Mouse (Mus musculus): ENCODE data around the gene Uqcrfs1. TPM values are rescaled to one million over a fixed set of nuclear protein-coding genes. Genes with fewer than 3 reads are reported as not detected.

The Uqcrfs1 gene
- 434 and 446 TPM in 2 replicates for polyA plus RNA-seq (2015; fragmentation: Nextera tagmentation; extraction: Ambion mirVana)

DNA sequence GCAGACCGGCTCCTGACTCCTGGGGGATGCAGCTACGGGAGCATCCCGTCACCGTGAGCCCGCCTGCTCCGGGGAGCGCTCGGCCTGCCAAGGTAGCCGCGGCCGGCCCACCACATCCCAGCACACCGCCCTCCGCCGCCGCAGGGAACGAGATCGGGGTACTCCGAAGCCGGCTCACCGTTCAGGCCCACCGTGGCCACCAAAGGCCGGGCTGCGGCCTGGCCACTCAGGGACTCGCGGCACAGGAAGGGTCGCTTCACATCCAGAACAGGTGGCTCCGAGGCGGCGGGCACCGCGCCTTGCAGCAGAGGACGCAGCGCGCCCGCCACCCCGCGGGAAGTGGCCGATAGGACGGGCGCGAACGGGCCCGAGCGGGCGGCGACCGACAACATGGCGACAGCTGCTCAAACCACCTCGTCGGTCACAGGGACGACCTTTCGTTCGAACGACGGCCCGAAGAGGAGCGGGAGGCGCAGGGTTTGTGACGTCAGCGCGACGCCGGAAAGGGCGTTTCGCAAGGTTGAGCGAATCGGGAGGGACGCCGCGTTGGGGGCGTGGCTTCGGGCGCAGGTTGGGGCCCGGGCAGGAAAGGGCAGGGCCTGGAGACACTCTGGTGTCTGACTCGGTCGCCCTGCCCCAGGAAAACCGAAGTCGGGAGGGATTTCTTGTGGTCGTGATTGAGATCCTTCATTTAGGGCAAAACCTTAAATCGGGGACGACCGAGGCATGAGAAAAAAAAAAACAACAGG, at the start of gene Uqcrfs1:
TSS of gene Uqcrfs1 (minus strand) at position 507 of the 749 bp plus-strand sequence.
- no peaks in the 10 kb centered on the region for H3K27me3 ChIP-seq (replicated peaks; ENCODE audit: control insufficient read depth, insufficient read depth, low read length)
- WGBS = under 1% methylated on average over 82 of the region's 82 CpGs

DNA sequence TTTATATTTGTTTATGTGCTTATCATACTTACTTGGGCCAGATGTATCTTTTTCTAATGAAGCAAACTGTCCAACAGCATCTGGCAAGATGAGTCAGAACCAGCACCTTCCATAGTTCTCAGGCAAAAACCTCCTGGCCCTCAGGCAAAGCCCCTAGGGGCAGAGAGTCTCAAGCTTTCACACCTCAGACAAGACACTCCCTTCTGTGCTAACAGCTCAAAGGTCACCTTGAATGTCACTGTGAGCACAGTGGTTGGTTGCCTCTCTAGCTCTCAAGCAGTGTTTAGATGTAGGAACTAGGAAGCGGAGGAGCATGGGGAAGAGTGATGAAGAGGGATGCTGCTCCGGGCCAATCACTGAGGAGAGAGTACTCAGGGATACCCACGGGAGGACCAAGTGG, 40.6 kb upstream of the Uqcrfs1 start:
- 95% methylated on average over 3 of the region's 3 CpGs for WGBS

More for the DNA sequence above, at the start of gene Uqcrfs1:
- peak; percentile 99 for ATAC-seq
- Histone ChIP-seq H3K36me3 (ENCODE audit: control insufficient read depth, insufficient read depth, low read length) (peaks cover 6% of the 10 kb centered on the region; the same call in 1 of the 2 replicates), H3K9ac (ENCODE audit: low read depth, low read length) (peak within 1 kb of the TSS; percentile 99), H3K27ac (ENCODE audit: low read length) (peak within 1 kb of the TSS; percentile 84), H3K9me3 (ENCODE audit: control insufficient read depth, low read length) (no peaks in the 10 kb centered on the region), H3K4me3 (ENCODE audit: low read length) (peak within 1 kb of the TSS; percentile 100), H3K4me1 (ENCODE audit: control insufficient read depth, insufficient read depth, low read length) (peaks cover 7% of the 10 kb centered on the region; the same call in 1 of the 2 replicates), H3K4me2 (ENCODE audit: low read depth, low read length) (peak within 1 kb of the TSS; percentile 64)

DNA sequence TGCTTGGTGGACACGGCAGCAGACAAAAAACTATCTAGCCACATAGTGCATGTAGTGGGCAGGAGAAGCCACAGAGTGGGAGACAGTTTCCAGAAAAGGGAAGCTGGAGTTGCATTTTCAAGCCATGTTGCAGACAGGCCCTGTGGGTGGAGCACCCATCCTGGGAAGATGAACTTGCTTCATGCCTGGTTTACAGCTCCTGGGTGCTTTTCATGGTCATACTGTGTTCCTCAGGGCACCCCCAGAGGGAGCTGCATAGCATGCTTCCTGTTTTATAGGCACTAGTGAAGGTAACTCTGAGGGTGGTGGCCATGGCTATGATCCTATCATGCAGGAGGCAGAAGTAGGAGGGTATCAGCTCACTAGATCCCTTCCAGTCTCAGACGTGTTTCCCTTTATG, 37.4 kb upstream of the Uqcrfs1 start:
- Histone ChIP-seq H3K36me3 (ENCODE audit: control insufficient read depth, insufficient read depth, low read length) (no peaks in the 10 kb centered on the region), H3K9ac (ENCODE audit: low read depth, low read length) (no peak overlapping the region), H3K4me3 (ENCODE audit: low read length) (no peak overlapping the region), H3K9me3 (ENCODE audit: control insufficient read depth, low read length) (no peaks in the 10 kb centered on the region), H3K4me2 (ENCODE audit: low read depth, low read length) (no peak overlapping the region), H3K4me1 (ENCODE audit: control insufficient read depth, insufficient read depth, low read length) (no peaks in the 10 kb centered on the region), H3K27ac (ENCODE audit: low read length) (no peak overlapping the region), H3K27me3 (replicated peaks; ENCODE audit: control insufficient read depth, insufficient read depth, low read length) (no peaks in the 10 kb centered on the region)
- ATAC-seq = no peak
- 66% methylated on average over 2 of the region's 2 CpGs for WGBS

More for the DNA sequence above, 40.6 kb upstream of the Uqcrfs1 start:
- Histone ChIP-seq H3K36me3 (ENCODE audit: control insufficient read depth, insufficient read depth, low read length) (no peaks in the 10 kb centered on the region), H3K9ac (ENCODE audit: low read depth, low read length) (no peak overlapping the region), H3K27ac (ENCODE audit: low read length) (no peak overlapping the region), H3K4me3 (ENCODE audit: low read length) (no peak overlapping the region), H3K4me2 (ENCODE audit: low read depth, low read length) (no peak overlapping the region), H3K9me3 (ENCODE audit: control insufficient read depth, low read length) (no peaks in the 10 kb centered on the region), H3K4me1 (ENCODE audit: control insufficient read depth, insufficient read depth, low read length) (no peaks in the 10 kb centered on the region), H3K27me3 (replicated peaks; ENCODE audit: control insufficient read depth, insufficient read depth, low read length) (no peaks in the 10 kb centered on the region)
- no peak for ATAC-seq

DNA sequence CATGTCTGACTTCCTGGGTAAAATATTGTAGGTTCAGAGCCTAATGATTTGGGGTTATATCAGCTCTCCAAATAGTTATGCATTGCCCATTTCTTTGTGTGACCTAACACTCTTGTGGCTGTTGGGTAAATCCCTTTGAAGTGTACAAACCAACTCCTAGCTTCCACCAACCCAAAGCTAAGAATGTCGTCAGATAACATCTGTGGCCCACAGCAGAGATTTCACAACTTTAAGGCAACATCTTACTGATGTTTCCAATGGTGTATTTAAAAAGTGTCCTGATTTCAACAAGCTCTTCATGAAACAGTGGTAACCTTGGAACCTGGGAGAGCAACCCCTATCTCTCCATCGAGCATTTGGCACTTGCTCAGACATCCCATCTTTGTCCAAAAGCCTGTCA, 33.6 kb upstream of the Uqcrfs1 start:
- no peak for ATAC-seq
- H3K9me3 ChIP-seq (ENCODE audit: control insufficient read depth, low read length) = no peaks in the 10 kb centered on the region
- no peaks in the 10 kb centered on the region for H3K36me3 ChIP-seq (ENCODE audit: control insufficient read depth, insufficient read depth, low read length)
- no peaks in the 10 kb centered on the region for H3K4me1 ChIP-seq (ENCODE audit: control insufficient read depth, insufficient read depth, low read length)
- 75% methylated on average over 2 of the region's 2 CpGs for WGBS
- H3K4me2 ChIP-seq (ENCODE audit: low read depth, low read length) = no peak overlapping the region
- H3K4me3 ChIP-seq (ENCODE audit: low read length) = no peak overlapping the region
- H3K27ac ChIP-seq (ENCODE audit: low read length) = no peak overlapping the region
- H3K9ac ChIP-seq (ENCODE audit: low read depth, low read length) = no peak overlapping the region
- no peaks in the 10 kb centered on the region for H3K27me3 ChIP-seq (replicated peaks; ENCODE audit: control insufficient read depth, insufficient read depth, low read length)

DNA sequence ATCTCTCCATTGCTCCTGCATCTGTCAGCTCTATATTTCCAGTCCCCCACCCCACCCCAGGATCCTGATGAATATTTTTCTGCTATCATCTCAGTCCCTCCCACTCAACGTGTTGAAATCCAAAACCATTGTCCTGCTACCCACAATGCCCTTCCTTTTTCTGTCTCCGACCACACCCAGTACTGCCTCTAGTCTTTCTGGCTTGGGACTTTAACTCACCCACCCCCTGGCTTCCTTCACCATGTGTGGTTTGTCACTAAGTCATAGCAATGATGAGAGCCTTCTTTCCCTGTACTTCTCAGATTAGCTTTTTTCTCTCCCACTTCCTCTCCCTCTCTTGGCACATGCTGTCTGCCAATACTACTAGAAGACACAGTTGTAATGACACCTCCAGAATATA, 31.7 kb upstream of the Uqcrfs1 start:
- no peak overlapping the region for H3K27ac ChIP-seq (ENCODE audit: low read length)
- 70% methylated on average over 2 of the region's 2 CpGs for WGBS
- H3K4me1 ChIP-seq (ENCODE audit: control insufficient read depth, insufficient read depth, low read length) = no peaks in the 10 kb centered on the region
- no peaks in the 10 kb centered on the region for H3K9me3 ChIP-seq (ENCODE audit: control insufficient read depth, low read length)
- H3K27me3 ChIP-seq (replicated peaks; ENCODE audit: control insufficient read depth, insufficient read depth, low read length) = no peaks in the 10 kb centered on the region
- H3K36me3 ChIP-seq (ENCODE audit: control insufficient read depth, insufficient read depth, low read length) = no peaks in the 10 kb centered on the region
- H3K9ac ChIP-seq (ENCODE audit: low read depth, low read length) = no peak overlapping the region
- no peak overlapping the region for H3K4me3 ChIP-seq (ENCODE audit: low read length)
- no peak overlapping the region for H3K4me2 ChIP-seq (ENCODE audit: low read depth, low read length)
- no peak for ATAC-seq

DNA sequence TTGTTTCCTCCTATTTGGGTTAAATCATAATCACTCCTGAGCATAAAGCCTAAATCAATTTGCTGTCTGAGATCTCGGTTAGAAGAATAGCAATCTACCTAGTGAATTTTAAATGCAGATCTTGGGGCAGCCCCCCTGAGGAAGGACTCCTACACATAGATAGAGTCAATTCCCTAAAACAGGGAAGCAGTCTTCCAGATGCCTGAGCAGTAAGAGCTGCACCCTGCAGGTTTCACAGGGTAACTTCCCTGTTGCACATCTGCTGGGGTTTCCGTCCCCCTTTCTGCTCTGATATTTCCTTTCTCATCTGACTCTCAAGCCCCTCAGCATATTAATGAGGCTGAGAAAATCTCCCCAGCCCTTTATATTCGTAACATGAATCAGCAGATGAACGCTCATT, 27.8 kb upstream of the Uqcrfs1 start:
- H3K27me3 ChIP-seq (replicated peaks; ENCODE audit: control insufficient read depth, insufficient read depth, low read length) = no peaks in the 10 kb centered on the region
- no peak overlapping the region for H3K4me3 ChIP-seq (ENCODE audit: low read length)
- ATAC-seq = no peak
- H3K4me1 ChIP-seq (ENCODE audit: control insufficient read depth, insufficient read depth, low read length) = no peaks in the 10 kb centered on the region
- WGBS = 70% methylated on average over 4 of the region's 4 CpGs
- no peak overlapping the region for H3K4me2 ChIP-seq (ENCODE audit: low read depth, low read length)
- no peak overlapping the region for H3K27ac ChIP-seq (ENCODE audit: low read length)
- H3K9me3 ChIP-seq (ENCODE audit: control insufficient read depth, low read length) = no peaks in the 10 kb centered on the region
- H3K36me3 ChIP-seq (ENCODE audit: control insufficient read depth, insufficient read depth, low read length) = no peaks in the 10 kb centered on the region
- no peak overlapping the region for H3K9ac ChIP-seq (ENCODE audit: low read depth, low read length)

DNA sequence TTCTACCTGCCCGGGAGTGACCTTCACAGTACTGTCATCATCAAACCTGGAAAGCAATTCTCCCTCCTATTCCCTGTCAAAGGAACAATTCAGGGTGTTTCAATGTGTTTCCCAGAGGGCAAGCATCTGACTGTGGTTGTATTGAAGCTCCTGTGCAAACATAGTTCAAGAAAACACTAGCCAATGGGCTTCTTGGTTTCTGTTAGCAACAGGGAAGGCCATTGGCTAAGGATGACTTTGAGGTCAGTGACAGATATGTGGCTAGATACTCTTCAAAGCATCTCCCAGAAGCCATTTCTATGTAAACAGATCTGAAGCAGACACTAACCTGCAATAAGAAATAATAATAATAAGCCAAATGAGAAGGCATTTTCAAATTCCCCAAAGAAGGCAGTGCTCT, 25.0 kb upstream of the Uqcrfs1 start:
- WGBS = 84% methylated on average over 1 of the region's 1 CpGs

DNA sequence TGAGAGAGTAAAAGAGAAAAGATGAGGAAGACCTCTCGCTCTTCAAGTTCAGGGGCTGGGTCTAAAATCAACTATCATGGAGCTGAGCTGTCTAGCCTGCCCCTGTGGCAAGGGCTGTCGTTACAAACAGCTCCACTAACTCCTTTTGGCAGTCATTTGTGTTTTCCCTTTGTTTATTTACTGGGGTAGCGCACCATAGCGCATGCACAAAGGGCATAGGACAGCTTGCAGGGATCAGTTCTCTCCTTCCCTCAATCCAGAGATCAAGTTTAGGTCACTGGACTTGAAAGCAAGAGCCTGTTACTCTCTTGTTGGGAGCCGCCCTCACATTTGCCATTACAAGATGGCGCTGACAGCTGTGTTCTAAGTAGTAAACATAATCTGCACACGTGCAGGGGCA, 22.4 kb upstream of the Uqcrfs1 start:
- Histone ChIP-seq H3K9me3 (ENCODE audit: control insufficient read depth, low read length) (no peaks in the 10 kb centered on the region), H3K9ac (ENCODE audit: low read depth, low read length) (no peak overlapping the region), H3K4me1 (ENCODE audit: control insufficient read depth, insufficient read depth, low read length) (no peaks in the 10 kb centered on the region), H3K36me3 (ENCODE audit: control insufficient read depth, insufficient read depth, low read length) (no peaks in the 10 kb centered on the region), H3K27me3 (replicated peaks; ENCODE audit: control insufficient read depth, insufficient read depth, low read length) (no peaks in the 10 kb centered on the region), H3K4me2 (ENCODE audit: low read depth, low read length) (no peak overlapping the region), H3K4me3 (ENCODE audit: low read length) (no peak overlapping the region), H3K27ac (ENCODE audit: low read length) (no peak overlapping the region)
- ATAC-seq = no peak
- WGBS = 78% methylated on average over 6 of the region's 7 CpGs

More for the DNA sequence above, 25.0 kb upstream of the Uqcrfs1 start:
- ATAC-seq = no peak
- H3K27me3 ChIP-seq (replicated peaks; ENCODE audit: control insufficient read depth, insufficient read depth, low read length) = no peaks in the 10 kb centered on the region
- no peak overlapping the region for H3K4me2 ChIP-seq (ENCODE audit: low read depth, low read length)
- H3K9ac ChIP-seq (ENCODE audit: low read depth, low read length) = no peak overlapping the region
- no peaks in the 10 kb centered on the region for H3K4me1 ChIP-seq (ENCODE audit: control insufficient read depth, insufficient read depth, low read length)
- H3K36me3 ChIP-seq (ENCODE audit: control insufficient read depth, insufficient read depth, low read length) = no peaks in the 10 kb centered on the region
- no peak overlapping the region for H3K27ac ChIP-seq (ENCODE audit: low read length)
- H3K4me3 ChIP-seq (ENCODE audit: low read length) = no peak overlapping the region
- no peaks in the 10 kb centered on the region for H3K9me3 ChIP-seq (ENCODE audit: control insufficient read depth, low read length)

DNA sequence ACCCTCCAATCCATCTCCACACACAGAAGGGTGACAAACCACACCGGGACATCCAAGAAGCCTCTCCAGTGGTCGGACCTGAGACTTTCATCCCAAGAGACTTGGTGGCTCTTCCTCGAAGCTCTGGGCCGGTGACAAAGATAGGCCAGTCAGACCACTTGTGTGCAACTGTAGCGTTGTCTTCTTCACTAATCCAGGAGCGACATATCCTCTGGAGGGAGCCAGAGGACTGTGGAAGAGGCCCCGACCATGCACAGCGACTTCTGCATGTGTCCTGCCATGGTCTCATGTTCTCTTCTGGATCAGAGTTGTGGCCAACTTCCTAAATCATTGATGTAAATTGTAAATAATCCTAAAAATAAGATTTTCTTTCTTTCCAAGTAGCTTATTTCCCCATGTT, 21.6 kb upstream of the Uqcrfs1 start:
- no peaks in the 10 kb centered on the region for H3K9me3 ChIP-seq (ENCODE audit: control insufficient read depth, low read length)
- H3K27me3 ChIP-seq (replicated peaks; ENCODE audit: control insufficient read depth, insufficient read depth, low read length) = no peaks in the 10 kb centered on the region
- 61% methylated on average over 8 of the region's 8 CpGs for WGBS
- no peak for ATAC-seq
- no peaks in the 10 kb centered on the region for H3K36me3 ChIP-seq (ENCODE audit: control insufficient read depth, insufficient read depth, low read length)
- no peak overlapping the region for H3K9ac ChIP-seq (ENCODE audit: low read depth, low read length)
- H3K27ac ChIP-seq (ENCODE audit: low read length) = no peak overlapping the region
- no peaks in the 10 kb centered on the region for H3K4me1 ChIP-seq (ENCODE audit: control insufficient read depth, insufficient read depth, low read length)
- no peak overlapping the region for H3K4me2 ChIP-seq (ENCODE audit: low read depth, low read length)
- H3K4me3 ChIP-seq (ENCODE audit: low read length) = no peak overlapping the region

DNA sequence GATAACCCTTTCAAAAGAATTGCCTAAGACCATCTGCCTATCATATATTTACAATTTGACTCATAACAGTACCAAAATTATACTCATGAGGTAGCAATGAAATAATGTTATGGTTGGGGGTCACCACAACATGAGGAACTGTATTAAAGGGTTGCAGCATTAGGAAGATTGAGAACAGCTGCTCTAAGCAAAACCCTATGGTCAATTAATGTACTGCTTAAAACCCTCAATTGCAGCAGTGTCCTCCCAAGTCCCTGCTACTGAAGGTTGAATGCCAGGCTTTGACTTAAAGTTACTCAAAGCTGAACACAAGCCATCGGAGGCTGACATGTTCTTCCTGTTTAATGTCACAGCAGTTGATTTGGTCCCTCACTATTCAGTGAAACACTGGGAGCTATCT, 15.4 kb upstream of the Uqcrfs1 start:
- no peak for ATAC-seq
- no peaks in the 10 kb centered on the region for H3K36me3 ChIP-seq (ENCODE audit: control insufficient read depth, insufficient read depth, low read length)
- 76% methylated on average over 1 of the region's 1 CpGs for WGBS

More for the DNA sequence above, 15.4 kb upstream of the Uqcrfs1 start:
- H3K4me2 ChIP-seq (ENCODE audit: low read depth, low read length) = no peak overlapping the region
- no peak overlapping the region for H3K27ac ChIP-seq (ENCODE audit: low read length)
- no peaks in the 10 kb centered on the region for H3K9me3 ChIP-seq (ENCODE audit: control insufficient read depth, low read length)
- H3K4me1 ChIP-seq (ENCODE audit: control insufficient read depth, insufficient read depth, low read length) = no peaks in the 10 kb centered on the region
- H3K9ac ChIP-seq (ENCODE audit: low read depth, low read length) = no peak overlapping the region
- no peak overlapping the region for H3K4me3 ChIP-seq (ENCODE audit: low read length)
- H3K27me3 ChIP-seq (replicated peaks; ENCODE audit: control insufficient read depth, insufficient read depth, low read length) = no peaks in the 10 kb centered on the region

Data from intestine, embryonic 16.5 days (tissue).